In the genomic region with DNA sequence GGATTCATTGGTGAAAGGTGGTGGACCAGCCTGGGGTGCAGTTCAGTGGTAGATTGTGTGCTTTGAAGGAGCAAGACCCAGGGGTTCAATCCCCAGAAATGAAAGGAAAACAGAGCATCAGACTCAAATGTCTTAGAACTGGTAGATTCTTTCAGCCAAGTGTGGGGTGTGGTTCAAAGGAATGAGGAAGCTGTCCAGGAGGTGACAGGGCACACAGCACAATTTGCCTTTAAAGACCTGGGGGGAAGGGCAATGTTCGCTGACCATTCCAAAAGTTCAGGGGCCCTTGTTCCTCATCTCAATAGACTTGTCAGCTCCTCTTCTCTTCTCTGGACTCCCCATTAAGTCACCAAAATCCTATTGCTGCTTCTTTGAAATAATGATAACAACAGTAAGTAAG, we compare ENCODE assay signal across 21 mouse cellular contexts. TPM values are rescaled to one million over a fixed set of nuclear protein-coding genes. Genes with fewer than 3 reads are reported as not detected.
DNase-seq lines count a peak whose midpoint lies in the region; ATAC-seq and TF ChIP-seq lines count a peak whose summit lies in the region.
"Had no signal": no experiment of that assay in that cellular context is flagged by ENCODE, and none has a peak within 500 bp of the region (broad histone marks: within the 10 kb centered on the region; RNA-seq: fewer than 3 reads in every experiment).

No protein-coding gene starts in this region.

- no peaks in the 10 kb centered on the region for H3K36me3 ChIP-seq in lung, postnatal 0 days (ENCODE audit: insufficient read depth, low read length)
- no peaks in the 10 kb centered on the region for H3K36me3 ChIP-seq in macrophage (ENCODE audit: inconsistent target)
- H3K36me3 ChIP-seq in forebrain, embryonic 12.5 days (replicated peaks), result no peaks in the 10 kb centered on the region
- H3K36me3 ChIP-seq: embryonic facial prominence, embryonic 12.5 days; heart, embryonic 15.5 days; hindbrain, embryonic 13.5 days; midbrain, embryonic 12.5 days; neural tube, embryonic 12.5 days had no signal

- TF ChIP-seq POLR2A in lung, adult 2 months (IDR thresholded peaks at IDR 0.05; ENCODE audit: borderline replicate concordance, extremely low read depth, low read depth, low read length), result no peak
- no peak for TF ChIP-seq POLR2A in bone marrow macrophage, adult 2 months (IDR thresholded peaks at IDR 0.05; ENCODE audit: borderline replicate concordance, low read depth, low read length)

- DNase-seq in lung, postnatal 0 days (ENCODE audit: low spot score), result peak; percentile 83
- DNase-seq in lung, adult 2 months, result no peak
- no peak for DNase-seq in adrenal gland, postnatal 4 days (ENCODE audit: low spot score in 2 of 2)
- DNase-seq in thymus, adult 18-20 months, result no peak
- DNase-seq: adrenal gland, postnatal 36 days; cerebellum, adult 11-12 months; cerebellum, postnatal 10 days; heart, postnatal 36 days; kidney, adult 2 months; retina, postnatal 1 day; right cerebral cortex, postnatal 25 days; thymus, postnatal 25 days had no signal

- 0 out of 2 replicates have a peak, but pooled peaks cover under 1% of the 10 kb centered on the region for H3K4me1 ChIP-seq in lung, postnatal 0 days (ENCODE audit: insufficient read depth, low read depth, low read length)
- H3K4me1 ChIP-seq in lung, adult 2 months (ENCODE audit: control insufficient read depth, insufficient read depth, low read length), result peaks cover 4% of the 10 kb centered on the region; the same call in 1 of the 2 replicates
- H3K4me1 ChIP-seq in bone marrow macrophage, adult 2 months (ENCODE audit: control insufficient read depth, insufficient read depth, low read length), result peaks cover 46% of the 10 kb centered on the region
- peaks cover 16% of the 10 kb centered on the region for H3K4me1 ChIP-seq in forebrain, embryonic 12.5 days

- H3K27me3 ChIP-seq in lung, postnatal 0 days (replicated peaks; ENCODE audit: insufficient read depth, low read length), result peaks cover 10% of the 10 kb centered on the region; the same call in 1 of the 2 replicates
- H3K27me3 ChIP-seq in forebrain, embryonic 12.5 days, result peaks cover 45% of the 10 kb centered on the region

- peaks cover 11% of the 10 kb centered on the region for H3K79me2 ChIP-seq in macrophage (ENCODE audit: inconsistent target)

- H3K4me2 ChIP-seq in lung, postnatal 0 days (replicated peaks; ENCODE audit: low read depth, low read length), result no peak overlapping the region
- no peak overlapping the region for H3K4me2 ChIP-seq in forebrain, embryonic 12.5 days
- H3K4me2 ChIP-seq: embryonic facial prominence, embryonic 12.5 days; heart, embryonic 15.5 days; hindbrain, embryonic 13.5 days; midbrain, embryonic 12.5 days; neural tube, embryonic 12.5 days had no signal

- peak overlapping the region; percentile 20; the same call in 1 of the 2 replicates for H3K27ac ChIP-seq in lung, postnatal 0 days (ENCODE audit: low read length)
- H3K27ac ChIP-seq in bone marrow macrophage, adult 2 months (ENCODE audit: insufficient read depth, low read depth, low read length), result peak overlapping the region; percentile 73
- H3K27ac ChIP-seq in macrophage, result peak overlapping the region; percentile 97
- H3K27ac ChIP-seq in forebrain, embryonic 12.5 days, result no peak overlapping the region
- H3K27ac ChIP-seq: embryonic facial prominence, embryonic 12.5 days; heart, embryonic 15.5 days; hindbrain, embryonic 13.5 days; kidney, postnatal 0 days; midbrain, embryonic 12.5 days; neural tube, embryonic 12.5 days had no signal

- no peak for TF ChIP-seq CTCF in lung, postnatal 0 days (IDR thresholded peaks at IDR 0.05)
- TF ChIP-seq CTCF in lung, adult 2 months (IDR thresholded peaks at IDR 0.05; ENCODE audit: insufficient read depth, low read length), result no peak
- no peak for TF ChIP-seq CTCF in bone marrow macrophage, adult 2 months (IDR thresholded peaks at IDR 0.05; ENCODE audit: low read depth, low read length)

- no peaks in the 10 kb centered on the region for H3K9me3 ChIP-seq in lung, postnatal 0 days (ENCODE audit: low read length)
- H3K9me3 ChIP-seq in forebrain, embryonic 12.5 days, result no peaks in the 10 kb centered on the region
- H3K9me3 ChIP-seq: embryonic facial prominence, embryonic 12.5 days; heart, embryonic 15.5 days; hindbrain, embryonic 13.5 days; midbrain, embryonic 12.5 days; neural tube, embryonic 12.5 days had no signal

- no peak overlapping the region for H3K4me3 ChIP-seq in lung, postnatal 0 days (ENCODE audit: low read depth, low read length)
- no peak overlapping the region for H3K4me3 ChIP-seq in lung, adult 2 months (replicated peaks; ENCODE audit: extremely low read depth, low read depth, low read length)
- no peak overlapping the region for H3K4me3 ChIP-seq in bone marrow macrophage, adult 2 months (ENCODE audit: insufficient read depth, low read length)
- H3K4me3 ChIP-seq in macrophage (ENCODE audit: inconsistent target), result no peak overlapping the region
- no peak overlapping the region for H3K4me3 ChIP-seq in forebrain, embryonic 12.5 days (replicated peaks)
- H3K4me3 ChIP-seq: embryonic facial prominence, embryonic 12.5 days; heart, embryonic 15.5 days; hindbrain, embryonic 13.5 days; midbrain, embryonic 12.5 days; neural tube, embryonic 12.5 days had no signal

- WGBS in lung, postnatal 0 days, result 40% methylated on average over 1 of the region's 1 CpGs
- WGBS in lung, adult 2 months, result 31% methylated on average over 1 of the region's 1 CpGs
- 0% methylated on average over 1 of the region's 1 CpGs for WGBS in macrophage (ENCODE audit: missing documents)
- 61% methylated on average over 1 of the region's 1 CpGs for WGBS in forebrain, embryonic 12.5 days

- TF ChIP-seq EP300 in lung, postnatal 0 days (IDR thresholded peaks at IDR 0.05), result peak; percentile 45

- ATAC-seq in lung, postnatal 0 days, result no peak
- no peak for ATAC-seq in forebrain, embryonic 12.5 days (ENCODE audit: low FRiP score)

- H3K9ac ChIP-seq in lung, postnatal 0 days (replicated peaks; ENCODE audit: low read depth), result no peak overlapping the region
- no peak overlapping the region for H3K9ac ChIP-seq in forebrain, embryonic 12.5 days
- H3K9ac ChIP-seq: embryonic facial prominence, embryonic 12.5 days; heart, embryonic 15.5 days; hindbrain, embryonic 13.5 days; midbrain, embryonic 12.5 days; neural tube, embryonic 12.5 days had no signal

RNA-seq across cellular contexts. Expression of gene Epb41l1, which starts 3.5 kb away (rescaled TPM):
- 1.2 and 1.7 TPM in 2 replicates for polyA plus RNA-seq in lung, postnatal 0 days (2015; fragmentation: Nextera tagmentation; extraction: Ambion mirVana)
- polyA plus RNA-seq in lung, adult 2 months (2012; rRNA removed), result 24.7 and 25.1 TPM in 2 replicates
- 42.8 and 50.6 TPM in 2 replicates for polyA plus RNA-seq in bone marrow macrophage, adult 2 months (2012; ENCODE audit: insufficient read depth, insufficient read length, missing spikeins)
- 100 to 1,000 TPM in 20 of 26 experiments, 10 to 100 TPM in 6; 35.4 to 394 (median 241) TPM for total RNA-seq in macrophage (2018; cell fraction: chromatin; rRNA removed)
- total RNA-seq in macrophage (2018; cell fraction: cytosol; rRNA removed), result 10 to 100 TPM; 41.8 to 99.8 (median 72.1) TPM
- total RNA-seq in macrophage (2018; cell fraction: nucleus; rRNA removed), result 100 to 1,000 TPM in 14 of 26 experiments, 10 to 100 TPM in 12; 37.0 to 189 (median 102) TPM
- 52.1 to 100 TPM (median 53.9 TPM) in 3 replicates for polyA plus RNA-seq in macrophage (2018)
- 4.1 and 4.4 TPM in 2 replicates for polyA plus RNA-seq in forebrain, embryonic 12.5 days (2016; fragmentation: Nextera tagmentation; extraction: Ambion mirVana)
- 10 to 100 TPM; 54.3 to 56.1 TPM for total RNA-seq in adrenal gland, postnatal 4 days (2021)
